Mouse (Mus musculus) left cerebral cortex, adult 8-10 months (tissue): Measurements from ENCODE around the gene Myo1d. TPM values are rescaled to one million over a fixed set of nuclear protein-coding genes. Genes with fewer than 3 reads are reported as not detected.

ENCODE experiments used
- total RNA-seq, 4 experiments: library from RNA; stranded (reverse); gene quantifications; 2 replicates each; pipeline ENCODE4 v1.2.4; 2022

Gene Myo1d
- total RNA-seq, 4 experiments from 2014 or later: 9.5 to 10.8 (median 10.7) TPM

Other genes starting within 250 kb of the Myo1d start
- 10 to 100 TPM; 11.0 to 16.9 (median 12.1) TPM for gene Tmem98, start 30.1 kb upstream of the Myo1d start, total RNA-seq
- not detected for gene Spaca3, start 78.3 kb upstream of the Myo1d start, total RNA-seq